In the genomic region with DNA sequence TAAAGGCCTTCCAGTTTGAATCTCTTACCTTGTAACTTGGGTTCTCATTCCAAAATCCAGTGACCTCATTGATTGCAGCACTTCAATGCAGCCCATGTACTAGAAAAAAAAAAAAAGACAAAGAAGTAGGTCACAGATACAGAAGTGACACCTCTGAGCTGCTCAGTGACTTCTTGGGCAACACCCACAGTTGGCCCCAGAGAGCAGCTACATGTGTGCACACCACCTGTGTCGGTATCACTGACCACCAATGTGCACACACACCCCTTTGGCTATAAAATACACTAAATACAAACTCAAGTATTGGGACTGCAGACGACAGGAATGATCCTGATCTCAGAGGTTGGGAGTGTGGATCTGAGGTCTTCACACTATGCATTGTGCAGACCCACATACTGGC, we compare ENCODE assay signal across 35 mouse cellular contexts.
"Had no signal": no experiment of that assay in that cellular context is flagged by ENCODE, and none has a peak within 500 bp of the region (broad histone marks: within the 10 kb centered on the region; RNA-seq: fewer than 3 reads in every experiment).

No protein-coding gene starts in this region.

- H3K27ac ChIP-seq: heart, embryonic 10.5 days; heart, embryonic 13.5 days; heart, embryonic 15.5 days; hindbrain, embryonic 10.5 days; hindbrain, embryonic 12.5 days; hindbrain, embryonic 13.5 days; hindbrain, embryonic 14.5 days; hindbrain, embryonic 15.5 days; hindbrain, postnatal 0 days; intestine, embryonic 15.5 days; kidney, embryonic 15.5 days; kidney, postnatal 0 days; layer of hippocampus, adult 2 months; left cerebral cortex, adult 2 months had no signal

- H3K36me3 ChIP-seq: heart, embryonic 10.5 days; heart, embryonic 12.5 days; heart, embryonic 13.5 days; heart, embryonic 15.5 days; hindbrain, embryonic 10.5 days; hindbrain, embryonic 12.5 days; hindbrain, embryonic 13.5 days; hindbrain, embryonic 15.5 days; intestine, embryonic 15.5 days; kidney, embryonic 15.5 days had no signal

- H3K9me3 ChIP-seq: heart, embryonic 10.5 days; heart, embryonic 12.5 days; heart, embryonic 13.5 days; heart, embryonic 15.5 days; hindbrain, embryonic 10.5 days; hindbrain, embryonic 13.5 days; hindbrain, embryonic 15.5 days; intestine, embryonic 15.5 days; kidney, embryonic 15.5 days had no signal

- DNase-seq: heart, postnatal 14 days; heart, postnatal 36 days; heart, postnatal 4 days; kidney, adult 11 months; kidney, adult 18-20 months; kidney, adult 2 months; kidney, adult 8-10 months; kidney, adult 9 months; kidney, postnatal 10 days; kidney, postnatal 14 days; kidney, postnatal 25 days; kidney, postnatal 36 days; kidney, postnatal 4 days; layer of hippocampus, adult 9-11 months; layer of hippocampus, postnatal 36 days had no signal

- H3K4me2 ChIP-seq: heart, embryonic 11.5 days; heart, embryonic 12.5 days; heart, embryonic 13.5 days; heart, embryonic 15.5 days; hindbrain, embryonic 12.5 days; hindbrain, embryonic 13.5 days; hindbrain, embryonic 14.5 days; hindbrain, embryonic 15.5 days; intestine, embryonic 15.5 days; kidney, embryonic 15.5 days had no signal

- H3K4me1 ChIP-seq: heart, embryonic 15.5 days; hindbrain, embryonic 12.5 days; hindbrain, embryonic 13.5 days had no signal

- ATAC-seq: hindbrain, embryonic 16.5 days; hindbrain, postnatal 0 days; inflammation-experienced regulatory T-cells, adult 6 months; intestine, embryonic 15.5 days; intestine, embryonic 16.5 days; intestine, postnatal 0 days had no signal

- H3K4me3 ChIP-seq: heart, embryonic 10.5 days; heart, embryonic 12.5 days; heart, embryonic 13.5 days; heart, embryonic 15.5 days; hindbrain, embryonic 10.5 days; hindbrain, embryonic 12.5 days; hindbrain, embryonic 13.5 days; hindbrain, embryonic 15.5 days; intestine, embryonic 15.5 days; kidney, embryonic 15.5 days; layer of hippocampus, adult 2 months; left cerebral cortex, adult 2 months had no signal

- H3K9ac ChIP-seq: heart, embryonic 12.5 days; heart, embryonic 13.5 days; heart, embryonic 15.5 days; hindbrain, embryonic 12.5 days; hindbrain, embryonic 13.5 days; hindbrain, embryonic 14.5 days; hindbrain, embryonic 15.5 days; intestine, embryonic 15.5 days; kidney, embryonic 15.5 days had no signal

- H3K27me3 ChIP-seq: heart, embryonic 12.5 days; heart, embryonic 13.5 days; heart, embryonic 15.5 days; hindbrain, embryonic 12.5 days; hindbrain, embryonic 13.5 days; hindbrain, embryonic 15.5 days; intestine, embryonic 15.5 days; kidney, embryonic 15.5 days had no signal
